Mouse (Mus musculus) MEL (cell line): ENCODE data around the gene Adprhl2.
A peak's percentile ranks its signal among the peaks of the same experiment; 100 is the strongest.

Experiments used
- CHD2 ChIP-seq: IDR thresholded peaks from 2 replicates; pipeline ENCODE4 v1.6.1; 2011; ENCODE audit warnings: low read length, improper control_type of control experiment
- CTCF ChIP-seq, 3 experiments: IDR thresholded peaks in 2 of 3; conservative IDR thresholded peaks in 1 of 3; 2 replicates each; pipeline ENCODE4 v1.5.1; 2011 to 2012; ENCODE audit warnings: low read length in 3 of 3, low read depth in 2 of 3, mild to moderate bottlenecking in 2 of 3, improper control_type of control experiment in 1 of 3, inconsistent platforms in 1 of 3, mixed read lengths in 1 of 3, moderate library complexity in 1 of 3; ENCODE audit not compliant: control insufficient read depth in 1 of 3, insufficient read depth in 1 of 3, poor library complexity in 1 of 3, severe bottlenecking in 1 of 3
- KAT2A ChIP-seq: conservative IDR thresholded peaks from 2 replicates; pipeline ENCODE4 v1.6.1; 2012; ENCODE audit warnings: low read depth, low read length, improper control_type of control experiment, inconsistent platforms
- MAX ChIP-seq: IDR thresholded peaks from 2 replicates; pipeline ENCODE4 v1.6.1; 2011; ENCODE audit warnings: low read length, improper control_type of control experiment
- MEF2A ChIP-seq: IDR thresholded peaks from 2 replicates; pipeline ENCODE4 v1.6.1; 2014; ENCODE audit warnings: low read depth, mild to moderate bottlenecking, inconsistent platforms, low read length, improper control_type of control experiment; ENCODE audit not compliant: poor library complexity, insufficient replicate concordance, severe bottlenecking; ENCODE audit errors: extremely low read depth
- POLR2A ChIP-seq, 2 experiments: IDR thresholded peaks; 2 replicates each; pipeline ENCODE4 v1.6.1; 2011 to 2012; ENCODE audit warnings: low read length in 2 of 2, mild to moderate bottlenecking in 2 of 2, control low read depth in 1 of 2, improper control_type of control experiment in 1 of 2, low read depth in 1 of 2, moderate library complexity in 1 of 2; ENCODE audit not compliant: control insufficient read depth in 1 of 2, insufficient read depth in 1 of 2, poor library complexity in 1 of 2
- SMC3 ChIP-seq: IDR thresholded peaks from 2 replicates; pipeline ENCODE4 v1.6.1; 2011; ENCODE audit warnings: low read depth, low read length, improper control_type of control experiment

DNA sequence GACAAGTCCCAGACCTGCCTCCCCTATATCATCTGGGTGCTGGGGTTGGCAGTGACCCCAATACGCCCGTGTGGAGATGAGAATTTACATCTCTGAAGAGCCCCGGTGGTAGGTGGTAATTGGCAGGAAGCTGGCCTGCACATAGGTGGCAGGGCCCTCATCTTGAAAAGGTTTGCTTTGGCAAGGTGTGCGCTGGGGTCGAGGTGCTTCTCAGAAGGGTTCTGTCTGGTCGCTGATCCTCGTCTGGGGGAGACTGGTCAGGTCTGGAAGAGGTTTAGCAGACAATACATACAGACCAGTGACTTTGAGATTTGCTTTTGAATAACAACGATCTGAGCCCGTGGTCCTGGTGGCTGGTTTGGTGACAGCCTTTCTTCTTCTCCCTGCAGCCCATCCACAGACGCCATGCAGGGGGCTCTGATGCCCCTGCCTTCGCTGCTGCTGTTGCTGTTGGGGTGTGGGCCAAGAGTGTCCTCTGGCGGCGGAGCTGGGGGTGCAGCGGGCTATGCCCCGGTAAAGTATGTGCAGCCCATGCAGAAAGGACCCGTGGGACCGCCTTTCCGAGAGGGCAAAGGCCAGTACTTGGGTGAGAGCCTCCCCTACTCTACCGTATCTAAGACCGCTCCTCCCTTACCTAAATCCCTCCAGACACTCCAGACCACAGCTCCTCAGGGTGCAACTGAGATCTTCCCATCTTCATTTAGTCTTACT is 12.1 kb downstream of the Adprhl2 start:
- TF ChIP-seq SMC3 (no peak), MEF2A (no peak), MAX (no peak), CHD2 (no peak), CTCF (IDR thresholded peaks at IDR 0.05 in 2 of 3, conservative IDR thresholded peaks at IDR 0.05 in 1 of 3; ENCODE audit: control insufficient read depth in 1 of 3, insufficient read depth in 1 of 3, low read depth in 2 of 3, low read length in 3 of 3, poor library complexity in 1 of 3, severe bottlenecking in 1 of 3) (0 out of 6 replicates have a peak, but pooled peaks of 1 of the 3 experiments have one; percentile 5), POLR2A (IDR thresholded peaks at IDR 0.05; ENCODE audit: control insufficient read depth in 1 of 2, insufficient read depth in 1 of 2, low read depth in 1 of 2, low read length in 2 of 2, poor library complexity in 1 of 2) (no peak), KAT2A (no peak)
